Mouse (Mus musculus) hindbrain, embryonic 14.5 days (tissue): ENCODE measurements at regions not wholly inside any gene's neighbourhood (a gene's known extent, or its start where the extent isn't known, plus 50 kb on each side); places are given as distances from the start of the nearest gene placed in this dataset.

Experiments used
- ATAC-seq: fragments of 200-750 bp; cut with Nextera tagmentation; 2 replicates; pipeline ENCODE4 v1.8.0; 2017; ENCODE audit warnings: moderate number of reproducible peaks, mild to moderate bottlenecking, moderate TSS enrichment, moderate library complexity; ENCODE audit not compliant: low FRiP score
- DNase-seq: peaks from one replicate; pipeline ENCODE4 v3.0.0-alpha.2; 2015; ENCODE audit warnings: low spot score
- H3K27ac ChIP-seq: fragments of 300-500 bp; sonication (generic); 2 replicates; pipeline ENCODE4 v1.5.1; 2014; ENCODE audit warnings: mild to moderate bottlenecking, moderate library complexity
- H3K27me3 ChIP-seq: fragments of 300-500 bp; sonication (generic); 2 replicates; pipeline ENCODE4 v1.6.1; 2014; ENCODE audit warnings: mild to moderate bottlenecking, low read length, mixed read lengths; ENCODE audit not compliant: control insufficient read depth, insufficient read depth
- H3K36me3 ChIP-seq: fragments of 300-500 bp; sonication (generic); replicated peaks from 2 replicates; pipeline ENCODE4 v1.6.1; 2014; ENCODE audit not compliant: control insufficient read depth, insufficient read depth
- H3K4me1 ChIP-seq: fragments of 300-500 bp; sonication (generic); replicated peaks from 2 replicates; pipeline ENCODE4 v1.6.1; 2014; ENCODE audit warnings: antibody characterized with exemption, low read length, mixed read lengths; ENCODE audit not compliant: control insufficient read depth, insufficient read depth
- H3K4me2 ChIP-seq: fragments of 300-500 bp; sonication (generic); replicated peaks from 2 replicates; pipeline ENCODE4 v1.6.1; 2014; ENCODE audit warnings: mild to moderate bottlenecking, moderate library complexity
- H3K4me3 ChIP-seq: fragments of 300-500 bp; sonication (generic); replicated peaks from 2 replicates; pipeline ENCODE4 v1.5.1; 2014; ENCODE audit warnings: mild to moderate bottlenecking, low read length
- H3K9ac ChIP-seq: fragments of 300-500 bp; sonication (generic); 2 replicates; pipeline ENCODE4 v1.6.1; 2014
- H3K9me3 ChIP-seq: fragments of 300-500 bp; sonication (generic); 2 replicates; pipeline ENCODE4 v1.6.1; 2016; ENCODE audit warnings: low read length; ENCODE audit not compliant: control insufficient read depth
- WGBS: fragments of 180-500 bp; shearing (Covaris S2); extraction: QIAGEN DNeasy Blood & Tissue Kit; methylation state at CpG from one replicate; pipeline ENCODE4 v1.1.7; 2014; 5-methylcytosine and 5-hydroxymethylcytosine counted together

- ATAC-seq (no peak), DNase-seq (no peak)
- Histone ChIP-seq H3K9me3 (no peaks in the 10 kb centered on the region), H3K4me3 (no peak overlapping the region), H3K27ac (no peak overlapping the region), H3K9ac (no peak overlapping the region), H3K4me2 (no peak overlapping the region), H3K4me1 (peaks cover 11% of the 10 kb centered on the region), H3K36me3 (no peaks in the 10 kb centered on the region), H3K27me3 (peaks cover 69% of the 10 kb centered on the region)
- 59% methylated on average over 9 of the region's 9 CpGs for WGBS
These were observed 157.1 kb downstream of the Opa1 start for GRCm38 (mm10) chr16:29736211-29736610.

GRCm38 (mm10) chr16:29738075-29738474 lies 158.9 kb downstream of the Opa1 start:
- Histone ChIP-seq H3K9me3 (no peaks in the 10 kb centered on the region), H3K4me3 (no peak overlapping the region), H3K4me2 (no peak overlapping the region), H3K27ac (no peak overlapping the region), H3K36me3 (no peaks in the 10 kb centered on the region), H3K9ac (no peak overlapping the region), H3K27me3 (peaks cover 51% of the 10 kb centered on the region), H3K4me1 (peaks cover 11% of the 10 kb centered on the region)
- DNase-seq (no peak), ATAC-seq (no peak)
- WGBS = 96% methylated on average over 9 of the region's 9 CpGs

- Histone ChIP-seq H3K4me2 (no peak overlapping the region), H3K27ac (no peak overlapping the region), H3K9ac (no peak overlapping the region), H3K36me3 (no peaks in the 10 kb centered on the region), H3K4me3 (no peak overlapping the region), H3K4me1 (no peaks in the 10 kb centered on the region), H3K9me3 (no peaks in the 10 kb centered on the region; the same call in 1 of the 2 replicates), H3K27me3 (peaks cover 19% of the 10 kb centered on the region)
- DNase-seq (no peak), ATAC-seq (no peak)
- WGBS = 54% methylated on average over 14 of the region's 14 CpGs
These were observed 163.5 kb downstream of the Opa1 start for GRCm38 (mm10) chr16:29742497-29743230.

GRCm38 (mm10) chr16:29745486-29745885 lies 166.4 kb downstream of the Opa1 start:
- peaks cover 4% of the 10 kb centered on the region for H3K27me3 ChIP-seq
- WGBS = 86% methylated on average over 5 of the region's 5 CpGs
- no peak overlapping the region for H3K9ac ChIP-seq
- H3K27ac ChIP-seq = no peak overlapping the region
- no peak overlapping the region for H3K4me3 ChIP-seq
- no peaks in the 10 kb centered on the region; the same call in 1 of the 2 replicates for H3K9me3 ChIP-seq
- no peak overlapping the region for H3K4me2 ChIP-seq
- no peak for ATAC-seq
- no peaks in the 10 kb centered on the region for H3K4me1 ChIP-seq
- no peaks in the 10 kb centered on the region for H3K36me3 ChIP-seq
- DNase-seq = no peak

GRCm38 (mm10) chr16:29746245-29746644 lies 167.1 kb downstream of the Opa1 start:
- 83% methylated on average over 4 of the region's 4 CpGs for WGBS

GRCm38 (mm10) chr16:29749167-29749566 lies 170.0 kb downstream of the Opa1 start:
- ATAC-seq (no peak), DNase-seq (no peak)
- Histone ChIP-seq H3K9ac (no peak overlapping the region), H3K4me1 (no peaks in the 10 kb centered on the region), H3K36me3 (no peaks in the 10 kb centered on the region), H3K9me3 (no peaks in the 10 kb centered on the region; the same call in 1 of the 2 replicates), H3K4me3 (no peak overlapping the region), H3K27ac (no peak overlapping the region), H3K27me3 (peaks cover 7% of the 10 kb centered on the region; the same call in 1 of the 2 replicates), H3K4me2 (no peak overlapping the region)
- 80% methylated on average over 5 of the region's 5 CpGs for WGBS

More at GRCm38 (mm10) chr16:29746245-29746644, 167.1 kb downstream of the Opa1 start:
- no peak overlapping the region for H3K27ac ChIP-seq
- no peaks in the 10 kb centered on the region; the same call in 1 of the 2 replicates for H3K9me3 ChIP-seq
- H3K27me3 ChIP-seq = peaks cover 2% of the 10 kb centered on the region
- H3K4me1 ChIP-seq = no peaks in the 10 kb centered on the region
- no peaks in the 10 kb centered on the region for H3K36me3 ChIP-seq
- no peak overlapping the region for H3K4me3 ChIP-seq
- no peak for ATAC-seq
- no peak for DNase-seq
- no peak overlapping the region for H3K9ac ChIP-seq
- H3K4me2 ChIP-seq = no peak overlapping the region

GRCm38 (mm10) chr16:29754579-29755199 lies 175.6 kb downstream of the Opa1 start:
- H3K4me1 ChIP-seq = no peaks in the 10 kb centered on the region
- no peaks in the 10 kb centered on the region for H3K9me3 ChIP-seq
- no peak for ATAC-seq
- no peak overlapping the region for H3K4me2 ChIP-seq
- H3K9ac ChIP-seq = no peak overlapping the region
- no peak for DNase-seq
- no peak overlapping the region for H3K4me3 ChIP-seq
- no peak overlapping the region for H3K27ac ChIP-seq
- H3K27me3 ChIP-seq = peaks cover 13% of the 10 kb centered on the region; the same call in 1 of the 2 replicates
- no peaks in the 10 kb centered on the region for H3K36me3 ChIP-seq
- WGBS = 65% methylated on average over 8 of the region's 8 CpGs

GRCm38 (mm10) chr16:29758246-29758645 lies 179.1 kb downstream of the Opa1 start:
- DNase-seq (no peak), ATAC-seq (no peak)
- H3K27me3 ChIP-seq = peaks cover 24% of the 10 kb centered on the region; the same call in 1 of the 2 replicates
- peaks cover 7% of the 10 kb centered on the region; the same call in 1 of the 2 replicates for H3K4me1 ChIP-seq
- H3K9ac ChIP-seq = no peak overlapping the region
- no peaks in the 10 kb centered on the region for H3K36me3 ChIP-seq
- 72% methylated on average over 3 of the region's 3 CpGs for WGBS
- H3K4me2 ChIP-seq = no peak overlapping the region
- no peak overlapping the region for H3K4me3 ChIP-seq
- no peak overlapping the region for H3K27ac ChIP-seq
- no peaks in the 10 kb centered on the region for H3K9me3 ChIP-seq

GRCm38 (mm10) chr16:29759416-29759815 lies 180.3 kb downstream of the Opa1 start:
- Histone ChIP-seq H3K27me3 (peaks cover 20% of the 10 kb centered on the region; the same call in 1 of the 2 replicates), H3K36me3 (no peaks in the 10 kb centered on the region), H3K4me3 (no peak overlapping the region), H3K4me2 (no peak overlapping the region), H3K27ac (no peak overlapping the region), H3K4me1 (peaks cover 7% of the 10 kb centered on the region; the same call in 1 of the 2 replicates), H3K9ac (no peak overlapping the region), H3K9me3 (no peaks in the 10 kb centered on the region)
- 88% methylated on average over 3 of the region's 3 CpGs for WGBS
- ATAC-seq (no peak), DNase-seq (no peak)
